Mouse (Mus musculus) heart, postnatal 25 days (tissue): Measurements from ENCODE around the gene Krt87. TPM values are rescaled to one million over a fixed set of nuclear protein-coding genes. Genes with fewer than 3 reads are reported as not detected.

ENCODE experiments used
- total RNA-seq, 2 experiments: library from RNA; stranded (reverse); gene quantifications; 2 replicates each; pipeline ENCODE4 v1.2.3; 2021

The Krt87 gene
- total RNA-seq, 2 experiments from 2014 or later = not detected

Other genes with a start within 250 kb of the Krt87 start
- 10 to 100 TPM in 1 of 2 experiments, 1 to 10 TPM in 1; 9.4 to 12.3 TPM for gene Grasp, start 214.6 kb downstream of the Krt87 start, total RNA-seq
- gene Nr4a1, start 184.5 kb downstream of the Krt87 start, total RNA-seq = 1 to 10 TPM; 5.5 to 6.3 TPM
- gene Atg101, start 154.5 kb downstream of the Krt87 start, total RNA-seq = 10 to 100 TPM; 21.5 to 25.0 TPM
- gene 6030408B16Rik, start 145.6 kb downstream of the Krt87 start, total RNA-seq = 1 to 10 TPM; 1.3 to 1.5 TPM
- 1 to 10 TPM; 2.0 to 2.2 TPM for gene Krt80, start 68.6 kb downstream of the Krt87 start, total RNA-seq
- gene Krt7, start 27.8 kb downstream of the Krt87 start, total RNA-seq = 1 to 10 TPM; 4.2 to 5.9 TPM
- gene Krt88, start 8.9 kb upstream of the Krt87 start, total RNA-seq = not detected
- gene Krt81, start 24.9 kb upstream of the Krt87 start, total RNA-seq = not detected
- not detected for gene Krt86, start 34.7 kb upstream of the Krt87 start, total RNA-seq
- gene Krt83, start 52.7 kb upstream of the Krt87 start, total RNA-seq = not detected
- not detected for gene Gm49425, start 78.5 kb upstream of the Krt87 start, total RNA-seq
- gene Krt84, start 94.0 kb upstream of the Krt87 start, total RNA-seq = not detected
- not detected for gene Krt82, start 111.9 kb upstream of the Krt87 start, total RNA-seq
- gene Krt90, start 124.1 kb upstream of the Krt87 start, total RNA-seq = not detected
- gene Krt75, start 135.1 kb upstream of the Krt87 start, total RNA-seq = not detected
- not detected for gene Gm5414, start 189.4 kb upstream of the Krt87 start, total RNA-seq
- not detected for gene Gm5478, start 208.6 kb upstream of the Krt87 start, total RNA-seq
- gene Krt6b, start 241.5 kb upstream of the Krt87 start, total RNA-seq = not detected